Mouse (Mus musculus) heart, adult 2 months (tissue): ENCODE measurements around the gene Tln2.
A peak's percentile ranks its signal among the peaks of the same experiment; 100 is the strongest.

Experiments used
- CTCF ChIP-seq: fragments of 200-600 bp; IDR thresholded peaks from 2 replicates; pipeline ENCODE4 v1.8.1; 2022; ENCODE audit warnings: antibody characterized with exemption, mild to moderate bottlenecking, moderate library complexity
- EP300 ChIP-seq: fragments of 200-500 bp; IDR thresholded peaks from 2 replicates; pipeline ENCODE4 v1.6.1; 2011; ENCODE audit warnings: low read depth, low read length, control low read depth; ENCODE audit not compliant: insufficient read depth
- POLR2A ChIP-seq: fragments of 200-500 bp; IDR thresholded peaks from 2 replicates; pipeline ENCODE4 v1.6.1; 2011; ENCODE audit warnings: mild to moderate bottlenecking, low read depth, low read length, control low read depth; ENCODE audit not compliant: insufficient read depth

GRCm38 (mm10) chr9:67303038-67303437, 256.5 kb downstream of the Tln2 start:
- TF ChIP-seq CTCF (0 out of 2 replicates have a peak, but pooled peaks have one; percentile 15), POLR2A (no peak), EP300 (no peak)
